Mouse (Mus musculus) stomach, postnatal 0 days (tissue): ENCODE measurements around the gene Psors1c2.

Experiments
- CTCF ChIP-seq: IDR thresholded peaks from 2 replicates; pipeline ENCODE4 v1.5.1; 2016; ENCODE audit warnings: antibody characterized with exemption, low read depth, mild to moderate bottlenecking, moderate library complexity
- EP300 ChIP-seq: optimal IDR thresholded peaks from 2 replicates; pipeline ENCODE3; 2016; ENCODE audit warnings: antibody characterized with exemption

GRCm38 (mm10) chr17:35514756-35515155 is 18.2 kb upstream of the Psors1c2 start:
- TF ChIP-seq CTCF (no peak), EP300 (no peak)
